Comparison of ENCODE assay signal across 14 mouse cellular contexts in the genomic region with DNA sequence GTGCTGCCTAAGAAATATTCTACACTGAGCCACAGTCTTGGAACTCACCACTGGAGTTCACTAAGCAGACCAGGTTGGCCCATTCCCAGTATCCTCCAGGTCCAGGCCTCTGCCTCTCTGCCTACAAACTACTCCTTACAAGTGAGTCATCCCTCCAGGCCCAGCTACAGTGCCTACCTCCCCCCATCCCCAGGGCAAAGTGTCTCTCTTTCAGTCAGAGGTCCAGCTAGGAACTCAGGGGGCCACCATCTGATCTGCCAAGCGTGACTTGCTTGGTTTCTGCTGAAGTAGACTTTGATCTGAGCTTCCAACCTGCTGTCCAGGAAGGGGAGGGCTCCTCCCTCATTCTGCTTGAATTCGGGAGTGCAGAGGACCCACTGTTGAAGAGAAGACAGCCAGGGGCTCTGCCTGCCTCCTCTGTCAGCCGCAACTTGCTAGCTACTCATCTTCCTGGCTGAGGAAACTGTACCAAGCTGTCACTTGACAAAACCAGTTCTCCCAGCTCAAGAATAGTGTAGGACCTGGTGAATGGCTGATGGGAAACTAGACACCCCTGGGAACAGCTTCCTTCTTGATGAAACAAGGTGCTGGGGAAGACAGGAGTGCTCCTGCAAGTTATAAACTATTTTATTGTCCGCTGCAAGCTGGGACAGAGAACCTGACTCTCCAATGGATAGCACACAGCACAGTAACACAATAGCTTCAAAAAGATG. TPM values are rescaled to one million over a fixed set of nuclear protein-coding genes. Genes with fewer than 3 reads are reported as not detected.
DNase-seq lines count a peak whose midpoint lies in the region; ATAC-seq and TF ChIP-seq lines count a peak whose summit lies in the region.
"Had no signal": no experiment of that assay in that cellular context is flagged by ENCODE, and none has a peak within 500 bp of the region (broad histone marks: within the 10 kb centered on the region; RNA-seq: fewer than 3 reads in every experiment).

No protein-coding gene starts in this region.

- 46% methylated on average over 4 of the region's 4 CpGs for WGBS in lung, embryonic 15.5 days
- WGBS in lung, postnatal 0 days: 40% methylated on average over 4 of the region's 4 CpGs
- 41% methylated on average over 4 of the region's 4 CpGs for WGBS in embryonic facial prominence, embryonic 14.5 days
- 20% methylated on average over 4 of the region's 4 CpGs for WGBS in kidney, embryonic 15.5 days
- WGBS in stomach, embryonic 16.5 days: 57% methylated on average over 4 of the region's 4 CpGs
- WGBS in lung, adult 2 months: 64% methylated on average over 4 of the region's 4 CpGs

- no peak for TF ChIP-seq CTCF in lung, postnatal 0 days (IDR thresholded peaks at IDR 0.05)
- no peak for TF ChIP-seq CTCF in lung, adult 2 months (IDR thresholded peaks at IDR 0.05; ENCODE audit: insufficient read depth, low read length)

- no peaks in the 10 kb centered on the region for H3K27me3 ChIP-seq in lung, embryonic 15.5 days
- H3K27me3 ChIP-seq in lung, postnatal 0 days (replicated peaks; ENCODE audit: insufficient read depth, low read length): no peaks in the 10 kb centered on the region
- no peaks in the 10 kb centered on the region for H3K27me3 ChIP-seq in embryonic facial prominence, embryonic 14.5 days (replicated peaks; ENCODE audit: control insufficient read depth, insufficient read depth, low read length)
- H3K27me3 ChIP-seq in kidney, embryonic 15.5 days: no peaks in the 10 kb centered on the region
- no peaks in the 10 kb centered on the region for H3K27me3 ChIP-seq in stomach, embryonic 16.5 days (ENCODE audit: control insufficient read depth, insufficient read depth, low read length)
- H3K27me3 ChIP-seq: neural tube, embryonic 15.5 days had no signal

- peaks cover 66% of the 10 kb centered on the region for H3K4me1 ChIP-seq in lung, embryonic 15.5 days
- H3K4me1 ChIP-seq in lung, postnatal 0 days (ENCODE audit: insufficient read depth, low read depth, low read length): peaks cover 9% of the 10 kb centered on the region
- H3K4me1 ChIP-seq in embryonic facial prominence, embryonic 14.5 days (ENCODE audit: control insufficient read depth, insufficient read depth, low read length): peaks cover 13% of the 10 kb centered on the region
- H3K4me1 ChIP-seq in kidney, embryonic 15.5 days: peaks cover 97% of the 10 kb centered on the region
- peaks cover 27% of the 10 kb centered on the region for H3K4me1 ChIP-seq in stomach, embryonic 16.5 days (ENCODE audit: control insufficient read depth, insufficient read depth, low read length)
- peaks cover 16% of the 10 kb centered on the region for H3K4me1 ChIP-seq in lung, adult 2 months (ENCODE audit: control insufficient read depth, insufficient read depth, low read length)

- H3K4me3 ChIP-seq in lung, embryonic 15.5 days: no peak overlapping the region
- H3K4me3 ChIP-seq in lung, postnatal 0 days (ENCODE audit: low read depth, low read length): no peak overlapping the region
- no peak overlapping the region for H3K4me3 ChIP-seq in embryonic facial prominence, embryonic 14.5 days (ENCODE audit: low read depth, low read length)
- H3K4me3 ChIP-seq in kidney, embryonic 15.5 days (replicated peaks): no peak overlapping the region
- no peak overlapping the region for H3K4me3 ChIP-seq in stomach, embryonic 16.5 days (replicated peaks; ENCODE audit: low read length)
- no peak overlapping the region for H3K4me3 ChIP-seq in lung, adult 2 months (replicated peaks; ENCODE audit: extremely low read depth, low read depth, low read length)
- H3K4me3 ChIP-seq: neural tube, embryonic 15.5 days had no signal

- peak overlapping the region; percentile 13; the same call in 1 of the 2 replicates for H3K27ac ChIP-seq in lung, embryonic 15.5 days
- no peak overlapping the region for H3K27ac ChIP-seq in lung, postnatal 0 days (ENCODE audit: low read length)
- peak overlapping the region; percentile 53 for H3K27ac ChIP-seq in embryonic facial prominence, embryonic 14.5 days (replicated peaks; ENCODE audit: low read depth, low read length)
- H3K27ac ChIP-seq in kidney, embryonic 15.5 days: peak overlapping the region; percentile 83
- peak overlapping the region; percentile 20 for H3K27ac ChIP-seq in stomach, embryonic 16.5 days (ENCODE audit: low read length)
- H3K27ac ChIP-seq: neural tube, embryonic 15.5 days had no signal

- H3K9me3 ChIP-seq in lung, embryonic 15.5 days: no peaks in the 10 kb centered on the region
- H3K9me3 ChIP-seq in lung, postnatal 0 days (ENCODE audit: low read length): no peaks in the 10 kb centered on the region
- H3K9me3 ChIP-seq in embryonic facial prominence, embryonic 14.5 days (ENCODE audit: control insufficient read depth, low read length): no peaks in the 10 kb centered on the region
- no peaks in the 10 kb centered on the region for H3K9me3 ChIP-seq in kidney, embryonic 15.5 days (replicated peaks)
- no peaks in the 10 kb centered on the region for H3K9me3 ChIP-seq in stomach, embryonic 16.5 days (replicated peaks; ENCODE audit: control insufficient read depth, low read length)
- H3K9me3 ChIP-seq: neural tube, embryonic 15.5 days had no signal

- DNase-seq in lung, postnatal 0 days (ENCODE audit: low spot score): no peak
- peak; percentile 87 for DNase-seq in embryonic facial prominence, embryonic 14.5 days (ENCODE audit: low spot score)
- DNase-seq in urinary bladder, postnatal 14 days (ENCODE audit: low spot score): no peak
- no peak for DNase-seq in lung, adult 2 months
- DNase-seq: cerebellum, postnatal 25 days; gastrocnemius, postnatal 25 days; lung, postnatal 10 days; right cerebral cortex, postnatal 25 days; thymus, adult 18-20 months had no signal

- TF ChIP-seq POLR2A in lung, adult 2 months (IDR thresholded peaks at IDR 0.05; ENCODE audit: borderline replicate concordance, extremely low read depth, low read depth, low read length): no peak

- H3K9ac ChIP-seq in lung, embryonic 15.5 days: no peak overlapping the region
- no peak overlapping the region for H3K9ac ChIP-seq in lung, postnatal 0 days (replicated peaks; ENCODE audit: low read depth)
- H3K9ac ChIP-seq in embryonic facial prominence, embryonic 14.5 days (ENCODE audit: low read depth, low read length): no peak overlapping the region
- no peak overlapping the region for H3K9ac ChIP-seq in kidney, embryonic 15.5 days
- no peak overlapping the region for H3K9ac ChIP-seq in stomach, embryonic 16.5 days (ENCODE audit: low read length)
- H3K9ac ChIP-seq: neural tube, embryonic 15.5 days had no signal

- H3K4me2 ChIP-seq in lung, embryonic 15.5 days: no peak overlapping the region
- H3K4me2 ChIP-seq in lung, postnatal 0 days (replicated peaks; ENCODE audit: low read depth, low read length): no peak overlapping the region
- no peak overlapping the region for H3K4me2 ChIP-seq in embryonic facial prominence, embryonic 14.5 days (ENCODE audit: low read depth, low read length)
- H3K4me2 ChIP-seq in kidney, embryonic 15.5 days: peak overlapping the region; percentile 7; the same call in 1 of the 2 replicates
- H3K4me2 ChIP-seq in stomach, embryonic 16.5 days (ENCODE audit: low read depth, low read length): no peak overlapping the region
- H3K4me2 ChIP-seq: neural tube, embryonic 15.5 days had no signal

- no peaks in the 10 kb centered on the region for H3K36me3 ChIP-seq in lung, embryonic 15.5 days
- H3K36me3 ChIP-seq in lung, postnatal 0 days (ENCODE audit: insufficient read depth, low read length): no peaks in the 10 kb centered on the region
- no peaks in the 10 kb centered on the region for H3K36me3 ChIP-seq in embryonic facial prominence, embryonic 14.5 days (ENCODE audit: control insufficient read depth, insufficient read depth, low read length)
- no peaks in the 10 kb centered on the region for H3K36me3 ChIP-seq in kidney, embryonic 15.5 days
- no peaks in the 10 kb centered on the region for H3K36me3 ChIP-seq in stomach, embryonic 16.5 days (ENCODE audit: control insufficient read depth, insufficient read depth, low read length)
- H3K36me3 ChIP-seq: neural tube, embryonic 15.5 days had no signal

- ATAC-seq in lung, embryonic 15.5 days (ENCODE audit: borderline replicate concordance, extremely low read depth, low FRiP score, low TSS enrichment): no peak
- ATAC-seq in lung, postnatal 0 days: no peak
- peak; percentile 59 for ATAC-seq in embryonic facial prominence, embryonic 14.5 days (ENCODE audit: low read depth)
- peak; percentile 85 for ATAC-seq in kidney, embryonic 15.5 days (replicated peaks; ENCODE audit: low FRiP score)
- ATAC-seq in stomach, embryonic 16.5 days (ENCODE audit: insufficient read depth, low FRiP score): peak; percentile 22; the same call in 1 of the 2 replicates
- ATAC-seq: inflammation-experienced regulatory T-cells, adult 6 months had no signal

- TF ChIP-seq EP300 in lung, postnatal 0 days (IDR thresholded peaks at IDR 0.05): no peak

RNA-seq across cellular contexts. Expression of a gene that starts 25.9 kb away (rescaled TPM):
- 14.3 and 17.9 TPM in 2 replicates for polyA plus RNA-seq in lung, embryonic 15.5 days (2015; fragmentation: Nextera tagmentation; extraction: Ambion mirVana)
- 6.9 and 7.4 TPM in 2 replicates for polyA plus RNA-seq in lung, postnatal 0 days (2015; fragmentation: Nextera tagmentation; extraction: Ambion mirVana)
- polyA plus RNA-seq in embryonic facial prominence, embryonic 14.5 days (2014; fragmentation: Nextera tagmentation; extraction: Ambion mirVana): 5.5 and 6.9 TPM in 2 replicates
- polyA plus RNA-seq in kidney, embryonic 15.5 days (2015; fragmentation: Nextera tagmentation; extraction: Ambion mirVana): 12.5 and 12.7 TPM in 2 replicates
- 8.3 and 11.1 TPM in 2 replicates for polyA plus RNA-seq in stomach, embryonic 16.5 days (2015; fragmentation: Nextera tagmentation; extraction: Ambion mirVana)
- polyA plus RNA-seq in lung, adult 2 months (2012; rRNA removed): 19.2 and 19.7 TPM in 2 replicates

Comparison
In these comparisons a context has a peak if more than half of its experiments do, and no peak if none do; other contexts are left out.
1. ATAC-seq: peak in embryonic facial prominence, embryonic 14.5 days (single experiment), kidney, embryonic 15.5 days (single experiment) and stomach, embryonic 16.5 days (single experiment); none in lung, embryonic 15.5 days (single experiment) and lung, postnatal 0 days (single experiment).